Mouse (Mus musculus) embryo, embryonic 11 days (tissue): ENCODE measurements at regions not wholly inside any gene's neighbourhood (a gene's known extent, or its start where the extent isn't known, plus 50 kb on each side); places are given as distances from the start of the nearest gene placed in this dataset.
A peak's percentile ranks its signal among the peaks of the same experiment; 100 is the strongest.

ENCODE experiments used
- DNase-seq: peaks from one replicate; pipeline ENCODE4 v3.0.0-alpha.2; 2015

DNA sequence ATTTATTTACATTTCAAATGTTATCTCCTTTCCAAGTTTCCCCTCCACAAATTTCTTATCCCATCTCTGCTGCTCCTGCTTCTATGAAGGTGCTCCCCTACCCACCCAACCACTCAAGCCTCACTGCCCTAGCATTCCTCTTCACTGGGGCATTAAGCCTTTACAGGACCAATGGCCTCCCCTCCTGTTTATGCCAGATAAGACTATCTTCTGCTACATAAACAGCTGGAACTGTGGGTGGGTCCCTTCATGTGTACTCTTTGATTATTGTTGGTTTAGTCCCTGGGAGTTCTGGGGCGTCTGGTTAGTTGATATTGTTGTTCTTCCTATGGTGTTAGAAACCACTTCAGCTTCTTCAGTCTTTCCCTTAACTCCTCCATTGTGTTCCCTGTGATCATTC lies 1164.1 kb upstream of the Got2 start:
- DNase-seq = no peak

GRCm38 (mm10) chr8:97039778-97040177 lies 1151.4 kb upstream of the Got2 start:
- peak; percentile 17 for DNase-seq

GRCm38 (mm10) chr8:97038854-97039253 lies 1150.5 kb upstream of the Got2 start:
- peak; percentile 13 for DNase-seq

- no peak for DNase-seq
These were observed 1143.8 kb upstream of the Got2 start for GRCm38 (mm10) chr8:97032188-97032587.

GRCm38 (mm10) chr8:97015571-97015970 lies 1127.2 kb upstream of the Got2 start:
- no peak for DNase-seq

DNA sequence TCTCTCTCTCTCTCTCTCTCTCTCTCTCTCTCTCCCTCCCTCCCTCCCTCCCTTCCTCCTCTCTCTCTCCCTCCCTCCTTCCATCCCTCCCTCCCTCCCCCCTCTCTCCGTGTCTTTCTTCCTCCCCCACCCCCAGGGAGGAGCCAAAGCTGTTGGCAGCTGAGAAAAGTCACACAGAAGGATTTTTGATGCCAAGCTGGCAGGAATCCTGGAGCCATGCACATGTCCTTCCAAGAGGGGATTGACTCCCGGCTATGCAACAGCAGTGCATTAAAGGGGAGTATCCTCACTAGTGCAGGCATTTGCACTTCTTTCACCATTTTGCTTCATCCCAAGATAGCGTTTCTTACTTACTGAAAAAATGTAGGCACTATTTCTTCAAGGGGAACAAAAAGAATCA lies 1115.8 kb upstream of the Got2 start:
- DNase-seq = no peak

- no peak for DNase-seq
These were observed 1094.8 kb upstream of the Got2 start for GRCm38 (mm10) chr8:96983103-96983502.
